Mouse (Mus musculus) testis, postnatal 14 days (tissue): ENCODE results near the gene Nxpe4.
"Not testable (repeated sequence)": the region's sequence is repeated elsewhere in the genome, so short reads cannot be mapped to it uniquely, and the experiment has no call there.

ENCODE experiments used
- DNase-seq: peaks from one replicate; pipeline ENCODE4 v3.0.0; 2021; ENCODE audit warnings: low spot score

The Nxpe4 gene

GRCm38 (mm10) chr9:48410217-48411035 is 248.6 kb downstream of the Nxpe4 start:
- no peak for DNase-seq

DNA sequence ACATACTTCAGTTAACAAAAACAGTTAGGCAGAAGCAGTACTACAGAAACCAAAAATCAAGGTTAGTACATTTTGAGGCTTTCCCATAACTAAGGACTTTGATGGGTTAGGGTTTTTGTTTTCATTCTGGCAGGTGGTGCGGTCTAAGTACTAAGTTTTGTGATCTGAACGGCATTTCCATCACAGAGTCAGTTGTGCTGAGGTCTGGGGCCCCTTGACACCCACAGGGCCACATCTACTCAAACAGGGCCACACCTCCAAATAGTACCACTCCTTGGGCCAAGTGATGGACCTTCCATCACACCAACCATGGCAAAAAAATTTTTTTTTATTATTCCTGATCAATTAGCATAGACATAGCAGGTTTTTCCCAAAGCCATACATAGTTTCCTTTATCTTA is 251.8 kb downstream of the Nxpe4 start:
- no peak for DNase-seq

GRCm38 (mm10) chr9:48417366-48417765 is 255.5 kb downstream of the Nxpe4 start:
- DNase-seq, result not testable (repeated sequence)

- DNase-seq, result no peak
Measured at GRCm38 (mm10) chr9:48417994-48418393, 256.2 kb downstream of the Nxpe4 start.

GRCm38 (mm10) chr9:48418397-48418796 is 256.6 kb downstream of the Nxpe4 start:
- DNase-seq, result no peak

- no peak for DNase-seq
Measured at GRCm38 (mm10) chr9:48418829-48419228, 257.0 kb downstream of the Nxpe4 start.

DNA sequence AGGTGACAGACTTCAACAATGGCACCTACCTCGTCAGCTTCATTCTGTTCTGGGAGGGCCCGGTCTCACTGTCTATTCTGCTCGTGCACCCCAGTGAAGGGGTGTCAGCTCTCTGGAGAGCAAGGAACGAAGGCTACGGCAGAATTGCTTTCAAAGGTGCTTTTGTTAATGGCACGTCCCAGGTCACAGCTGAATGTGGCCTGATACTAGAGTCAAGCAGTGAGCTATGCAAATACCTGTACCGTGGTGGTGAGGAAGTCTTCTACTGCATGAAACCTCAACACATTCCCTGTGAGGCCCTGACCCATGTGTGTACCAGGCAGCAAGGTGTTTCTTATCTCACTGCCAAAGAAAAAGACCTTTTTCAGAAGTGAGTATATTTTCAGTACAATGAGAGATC is 258.6 kb downstream of the Nxpe4 start:
- DNase-seq, result no peak

DNA sequence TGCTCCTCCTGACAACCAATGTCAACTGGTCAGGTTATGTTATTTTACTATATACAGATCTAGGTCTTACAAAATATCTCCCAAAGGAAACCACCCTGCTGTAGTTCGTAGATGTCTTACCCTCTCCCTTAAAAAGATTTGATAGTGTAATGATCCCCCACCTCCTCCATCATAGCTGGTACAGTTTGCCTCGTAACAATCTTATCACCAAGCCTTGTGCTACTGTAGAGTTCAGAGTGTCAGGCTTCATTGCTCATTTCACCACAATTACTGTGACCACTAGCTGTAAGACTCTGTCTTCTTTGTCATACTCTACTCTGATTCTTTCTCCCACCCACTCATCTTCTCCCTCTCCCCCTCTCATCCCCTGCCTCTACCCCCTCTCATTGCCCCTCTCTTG is 259.2 kb downstream of the Nxpe4 start:
- DNase-seq, result no peak

GRCm38 (mm10) chr9:48421561-48421960 is 259.7 kb downstream of the Nxpe4 start:
- DNase-seq, result no peak

GRCm38 (mm10) chr9:48422382-48422781 is 260.6 kb downstream of the Nxpe4 start:
- DNase-seq, result no peak

DNA sequence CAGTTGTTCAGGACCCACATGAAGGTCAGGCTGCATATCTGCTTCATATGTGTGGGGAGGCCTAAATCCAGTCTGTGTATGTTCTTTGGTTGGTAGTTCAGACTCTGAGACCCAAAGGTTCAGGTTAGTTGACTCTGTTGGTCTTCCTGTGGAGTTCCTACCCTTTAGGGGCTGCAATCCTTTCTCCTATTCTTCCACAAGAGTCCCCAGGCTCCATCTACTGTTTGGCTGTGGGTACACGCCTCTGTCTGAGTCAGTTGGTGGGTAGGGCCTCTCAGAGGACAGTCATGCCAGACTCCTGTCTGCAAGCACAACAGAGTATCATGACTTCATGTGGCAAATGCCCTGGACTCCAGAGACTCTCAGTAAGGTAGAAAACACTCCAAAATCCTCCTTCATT is 261.4 kb downstream of the Nxpe4 start:
- DNase-seq, result no peak

- DNase-seq, result no peak
Measured at GRCm38 (mm10) chr9:48427176-48427575, 265.4 kb downstream of the Nxpe4 start.

DNA sequence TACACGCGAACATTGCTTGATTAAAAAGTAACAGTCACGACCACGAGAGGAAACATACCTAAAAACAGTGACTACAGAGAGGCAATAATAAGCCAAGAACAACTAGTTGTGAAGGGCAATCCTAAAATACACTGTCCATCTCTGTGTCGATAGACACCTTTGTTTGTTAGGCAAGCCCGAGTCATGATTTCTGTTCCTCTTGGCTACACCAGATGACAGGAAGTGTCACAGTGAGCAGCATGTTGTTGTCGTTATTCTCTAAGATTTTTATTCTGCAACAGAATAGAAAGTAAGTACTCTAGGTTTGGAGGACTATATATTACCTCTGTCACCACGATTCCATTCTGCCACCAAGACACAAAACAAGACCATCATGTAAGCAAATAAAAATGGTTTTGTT is 270.6 kb downstream of the Nxpe4 start:
- DNase-seq, result no peak

DNA sequence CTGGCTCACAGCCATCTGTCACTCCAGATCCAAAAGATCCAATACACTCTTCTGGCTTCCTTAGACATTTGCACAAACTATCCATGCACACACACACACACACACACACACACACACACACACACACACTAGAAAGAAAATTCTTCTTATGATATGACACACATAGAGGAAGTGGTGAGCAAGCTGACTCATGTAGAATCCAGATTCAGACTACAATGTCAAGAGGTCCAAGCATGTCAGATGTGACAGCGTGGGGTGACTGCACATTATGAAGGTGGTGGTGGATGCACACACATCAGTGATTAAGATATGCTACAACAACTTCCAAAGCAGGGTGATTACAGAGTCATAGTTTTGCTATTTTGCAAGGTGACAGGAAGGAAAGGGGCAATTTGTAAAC is 282.1 kb downstream of the Nxpe4 start:
- DNase-seq, result no peak

DNA sequence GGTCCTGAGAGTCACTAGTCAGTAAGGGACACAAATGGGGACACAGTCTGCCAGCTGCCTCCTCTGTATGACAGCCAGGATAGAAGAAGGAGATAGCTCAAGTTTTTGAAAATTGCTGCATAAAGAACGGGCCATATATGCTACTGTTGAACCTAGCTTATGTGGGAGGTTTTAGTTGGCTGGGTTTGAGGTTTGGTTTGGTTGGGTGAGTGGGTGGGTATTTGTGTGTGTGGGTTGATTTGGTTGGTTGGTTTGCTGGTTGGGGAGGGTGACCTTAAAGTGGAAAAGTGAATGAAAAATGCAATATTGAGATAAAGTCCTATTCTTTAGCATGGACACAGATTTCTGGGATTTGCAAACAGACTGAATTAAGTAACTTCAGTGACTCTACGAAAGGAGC is 283.0 kb downstream of the Nxpe4 start:
- no peak for DNase-seq

GRCm38 (mm10) chr9:48447783-48448209 is 286.0 kb downstream of the Nxpe4 start:
- no peak for DNase-seq
